ENCODE assay signal across 11 mouse cellular contexts in the genomic region with DNA sequence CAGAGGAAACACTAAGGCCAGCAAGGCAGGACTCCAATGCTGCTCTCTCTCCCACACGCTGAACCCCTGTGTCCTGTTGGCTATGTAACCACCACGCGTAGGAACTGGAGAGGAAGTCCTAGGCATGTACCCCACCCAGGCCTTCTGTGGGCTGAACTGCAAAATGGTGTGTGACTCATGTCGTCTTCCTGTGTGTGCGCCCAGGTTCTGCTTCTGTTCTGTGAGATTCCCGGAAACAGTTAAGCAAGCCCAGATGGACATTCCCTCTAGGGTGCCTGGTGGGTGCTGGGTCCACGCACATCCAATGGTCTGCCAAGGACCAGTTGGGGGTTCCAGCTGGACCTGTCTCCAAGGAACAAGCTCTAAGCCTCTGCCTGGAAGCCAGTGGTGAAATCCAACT. TPM values are rescaled to one million over a fixed set of nuclear protein-coding genes. Genes with fewer than 3 reads are reported as not detected.
DNase-seq lines count a peak whose midpoint lies in the region; ATAC-seq and TF ChIP-seq lines count a peak whose summit lies in the region.
"Had no signal": no experiment of that assay in that cellular context is flagged by ENCODE, and none has a peak within 500 bp of the region (broad histone marks: within the 10 kb centered on the region; RNA-seq: fewer than 3 reads in every experiment).

No protein-coding gene starts in this region.

- no peak for TF ChIP-seq CTCF in embryonic fibroblast, embryonic 13.5 days (IDR thresholded peaks at IDR 0.05; ENCODE audit: borderline replicate concordance, insufficient read depth, low read length)

- no peaks in the 10 kb centered on the region for H3K27me3 ChIP-seq in hindbrain, embryonic 16.5 days (replicated peaks; ENCODE audit: control insufficient read depth, insufficient read depth, low read length)
- H3K27me3 ChIP-seq: forebrain, embryonic 13.5 days; limb, embryonic 15.5 days had no signal

- TF ChIP-seq POLR2A in embryonic fibroblast, embryonic 13.5 days (IDR thresholded peaks at IDR 0.05; ENCODE audit: low read depth, low read length): no peak

- H3K9ac ChIP-seq in hindbrain, embryonic 16.5 days (ENCODE audit: low read depth, low read length): no peak overlapping the region
- H3K9ac ChIP-seq: forebrain, embryonic 13.5 days; limb, embryonic 15.5 days had no signal

- H3K4me2 ChIP-seq in hindbrain, embryonic 16.5 days (ENCODE audit: low read length): no peak overlapping the region
- H3K4me2 ChIP-seq: forebrain, embryonic 13.5 days; limb, embryonic 15.5 days had no signal

- ATAC-seq in neutrophil, adult 5-6 weeks (ENCODE audit: extremely low read depth, insufficient number of reproducible peaks, low FRiP score, poor library complexity, severe bottlenecking): peak; percentile 34; the same call in 1 of the 2 replicates
- ATAC-seq in hindbrain, embryonic 16.5 days: no peak
- ATAC-seq: forebrain, embryonic 13.5 days had no signal

- H3K9me3 ChIP-seq in hindbrain, embryonic 16.5 days (ENCODE audit: control insufficient read depth, low read length): no peaks in the 10 kb centered on the region
- H3K9me3 ChIP-seq: limb, embryonic 15.5 days had no signal

- WGBS in hindbrain, embryonic 16.5 days: 83% methylated on average over 7 of the region's 7 CpGs

- H3K4me3 ChIP-seq in embryonic fibroblast, embryonic 13.5 days (ENCODE audit: insufficient read depth, low read length): no peak overlapping the region
- no peak overlapping the region for H3K4me3 ChIP-seq in hindbrain, embryonic 16.5 days (ENCODE audit: low read length)
- H3K4me3 ChIP-seq: forebrain, embryonic 13.5 days; limb, embryonic 15.5 days had no signal

- peak; percentile 28 for DNase-seq in right cerebral cortex, adult 18-20 months
- no peak for DNase-seq in right cerebral cortex, postnatal 4 days
- DNase-seq in kidney, adult 9 months: peak; percentile 44
- no peak for DNase-seq in testis, postnatal 14 days (ENCODE audit: low spot score)
- no peak for DNase-seq in spleen, postnatal 4 days (ENCODE audit: low spot score in 2 of 2)
- DNase-seq: right cerebral cortex, postnatal 14 days had no signal

- H3K36me3 ChIP-seq in hindbrain, embryonic 16.5 days (ENCODE audit: control insufficient read depth, insufficient read depth, low read length): no peaks in the 10 kb centered on the region
- H3K36me3 ChIP-seq: limb, embryonic 15.5 days had no signal

- H3K27ac ChIP-seq in embryonic fibroblast, embryonic 13.5 days (ENCODE audit: insufficient read depth, low read length): 0 out of 2 replicates have a peak overlapping the region, but pooled peaks have one; percentile 8
- no peak overlapping the region for H3K27ac ChIP-seq in hindbrain, embryonic 16.5 days (ENCODE audit: low read depth, low read length)
- H3K27ac ChIP-seq: forebrain, embryonic 13.5 days; limb, embryonic 15.5 days had no signal

- 0 out of 2 replicates have a peak, but pooled peaks cover 5% of the 10 kb centered on the region for H3K4me1 ChIP-seq in embryonic fibroblast, embryonic 13.5 days (ENCODE audit: control insufficient read depth, insufficient read depth, low read length)
- no peaks in the 10 kb centered on the region for H3K4me1 ChIP-seq in hindbrain, embryonic 16.5 days (ENCODE audit: control insufficient read depth, insufficient read depth, low read depth, low read length)
- H3K4me1 ChIP-seq: forebrain, embryonic 13.5 days; limb, embryonic 15.5 days had no signal

RNA-seq across cellular contexts. Expression of gene Cmklr1, which starts 22.2 kb away (rescaled TPM):
- 13.2 and 26.1 TPM in 2 replicates for polyA plus RNA-seq in embryonic fibroblast, embryonic 13.5 days (2011; ENCODE audit: insufficient read length, low read depth, missing spikeins)
- 0.49 and 0.58 TPM in 2 replicates for total RNA-seq in neutrophil, adult 5-6 weeks (2017)
- 1.2 and 1.6 TPM in 2 replicates for polyA plus RNA-seq in hindbrain, embryonic 16.5 days (2015; fragmentation: Nextera tagmentation; extraction: Ambion mirVana)

RNA-seq across cellular contexts. Expression of gene 1700069L16Rik, which starts 52.1 kb away (rescaled TPM):
- not detected in 2 replicates for polyA plus RNA-seq in embryonic fibroblast, embryonic 13.5 days (2011; ENCODE audit: insufficient read length, low read depth, missing spikeins)
- total RNA-seq in neutrophil, adult 5-6 weeks (2017): not detected in 2 replicates
- not detected in 2 replicates for polyA plus RNA-seq in hindbrain, embryonic 16.5 days (2015; fragmentation: Nextera tagmentation; extraction: Ambion mirVana)
- polyA plus RNA-seq: forebrain, embryonic 13.5 days; limb, embryonic 15.5 days had no signal

Comparison
In these comparisons a context has a peak if more than half of its experiments do, and no peak if none do; other contexts are left out.
1. DNase-seq: peak in right cerebral cortex, adult 18-20 months (single experiment) and kidney, adult 9 months (single experiment); none in right cerebral cortex, postnatal 4 days (single experiment), testis, postnatal 14 days (single experiment) and spleen, postnatal 4 days (0 of 2).